Mouse (Mus musculus): Measurements from ENCODE around the gene Olfr963.

DNA sequence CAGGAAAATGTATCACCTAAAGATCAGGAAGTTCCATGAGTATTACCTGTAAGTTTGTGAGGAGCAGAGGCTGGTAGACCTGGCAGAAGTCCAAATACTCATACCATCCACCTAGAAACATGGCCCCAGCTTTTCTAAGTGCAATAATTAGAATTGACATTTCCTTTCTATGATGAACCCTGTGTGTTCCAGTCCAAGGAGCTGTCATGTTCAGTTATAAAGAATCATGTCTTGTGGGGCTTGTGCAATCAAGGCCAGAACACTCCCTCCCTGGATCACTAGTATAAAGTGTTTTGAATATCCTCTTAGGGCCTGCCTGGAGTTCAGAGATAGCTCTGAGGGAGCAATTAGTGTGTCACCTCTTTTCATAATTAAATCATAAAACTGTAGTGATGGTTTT lies 40.0 kb downstream of the Olfr963 start, which contains the start of gene Olfr149:
- TF ChIP-seq POLR2A (IDR thresholded peaks at IDR 0.05; ENCODE audit: insufficient read depth, low read length), result no peak
- no peak for TF ChIP-seq CTCF (IDR thresholded peaks at IDR 0.05; ENCODE audit: low read depth, low read length)

Data from ES-Bruce4 (cell line).